In the genomic region with DNA sequence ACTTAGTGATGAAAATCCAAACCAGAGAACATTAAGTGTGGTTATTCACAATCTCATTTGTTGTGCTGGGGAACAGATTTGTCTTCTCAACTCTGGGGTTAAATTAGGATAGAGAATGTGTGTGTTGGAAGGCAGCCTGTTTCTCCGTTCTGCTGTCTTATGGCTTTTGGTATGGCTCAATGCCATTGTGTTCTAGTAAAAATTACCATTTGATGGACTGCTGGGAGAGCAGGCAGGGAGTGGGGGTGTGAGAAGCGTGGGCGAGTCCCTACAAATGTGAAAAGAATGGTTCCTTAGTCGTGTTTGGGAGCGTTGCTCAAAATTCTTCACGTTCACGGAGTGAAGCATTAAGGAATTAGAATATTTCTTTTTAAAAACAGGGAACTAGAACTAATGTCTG, we compare ENCODE assay signal across 11 mouse cellular contexts.
DNase-seq lines count a peak whose midpoint lies in the region; ATAC-seq and TF ChIP-seq lines count a peak whose summit lies in the region.
"Had no signal": no experiment of that assay in that cellular context is flagged by ENCODE, and none has a peak within 500 bp of the region (broad histone marks: within the 10 kb centered on the region; RNA-seq: fewer than 3 reads in every experiment).

No protein-coding gene starts in this region.

- no peak overlapping the region for H3K9ac ChIP-seq in lung, postnatal 0 days (replicated peaks; ENCODE audit: low read depth)
- no peak overlapping the region for H3K9ac ChIP-seq in forebrain, postnatal 0 days
- H3K9ac ChIP-seq: neural tube, embryonic 12.5 days had no signal

- no peaks in the 10 kb centered on the region for H3K36me3 ChIP-seq in lung, postnatal 0 days (ENCODE audit: insufficient read depth, low read length)
- no peaks in the 10 kb centered on the region for H3K36me3 ChIP-seq in forebrain, postnatal 0 days (ENCODE audit: insufficient read depth)
- H3K36me3 ChIP-seq: neural tube, embryonic 12.5 days had no signal

- peak; percentile 16 for DNase-seq in lung, postnatal 0 days (ENCODE audit: low spot score)
- DNase-seq in lung, adult 2 months = no peak
- peak; percentile 38 for DNase-seq in forebrain, postnatal 0 days
- peak; percentile 54 for DNase-seq in layer of hippocampus, adult 9-10 months (ENCODE audit: low spot score)
- DNase-seq in right cerebral cortex, postnatal 36 days (ENCODE audit: low spot score in 2 of 2) = peak; percentile 59 to 64
- DNase-seq in adrenal gland, postnatal 14 days = no peak
- DNase-seq in T-cell, adult 2 months (ENCODE audit: low spot score) = no peak
- no peak for DNase-seq in adrenal gland, postnatal 10 days

- TF ChIP-seq POLR2A in lung, adult 2 months (IDR thresholded peaks at IDR 0.05; ENCODE audit: borderline replicate concordance, extremely low read depth, low read depth, low read length) = no peak

- H3K4me1 ChIP-seq in lung, postnatal 0 days (ENCODE audit: insufficient read depth, low read depth, low read length) = no peaks in the 10 kb centered on the region
- no peaks in the 10 kb centered on the region; the same call in 1 of the 2 replicates for H3K4me1 ChIP-seq in lung, adult 2 months (ENCODE audit: control insufficient read depth, insufficient read depth, low read length)
- no peaks in the 10 kb centered on the region for H3K4me1 ChIP-seq in forebrain, postnatal 0 days (ENCODE audit: insufficient read depth)
- H3K4me1 ChIP-seq: neural tube, embryonic 12.5 days had no signal

- no peaks in the 10 kb centered on the region for H3K27me3 ChIP-seq in lung, postnatal 0 days (replicated peaks; ENCODE audit: insufficient read depth, low read length)
- no peaks in the 10 kb centered on the region for H3K27me3 ChIP-seq in forebrain, postnatal 0 days (ENCODE audit: insufficient read depth, low read length)
- H3K27me3 ChIP-seq: neural tube, embryonic 12.5 days had no signal

- ATAC-seq in lung, postnatal 0 days = no peak
- ATAC-seq in forebrain, postnatal 0 days = no peak; the same call in 1 of the 2 replicates
- ATAC-seq: intestine, postnatal 0 days had no signal

- no peak overlapping the region for H3K4me2 ChIP-seq in lung, postnatal 0 days (replicated peaks; ENCODE audit: low read depth, low read length)
- 0 out of 2 replicates have a peak overlapping the region, but pooled peaks have one; percentile 13 for H3K4me2 ChIP-seq in forebrain, postnatal 0 days (ENCODE audit: low read depth)
- H3K4me2 ChIP-seq: neural tube, embryonic 12.5 days had no signal

- WGBS in lung, postnatal 0 days = 61% methylated on average over 7 of the region's 7 CpGs
- WGBS in lung, adult 2 months = 59% methylated on average over 7 of the region's 7 CpGs
- WGBS in forebrain, postnatal 0 days = 32% methylated on average over 7 of the region's 7 CpGs

- H3K4me3 ChIP-seq in lung, postnatal 0 days (ENCODE audit: low read depth, low read length) = no peak overlapping the region
- H3K4me3 ChIP-seq in lung, adult 2 months (replicated peaks; ENCODE audit: extremely low read depth, low read depth, low read length) = no peak overlapping the region
- H3K4me3 ChIP-seq in forebrain, postnatal 0 days (ENCODE audit: low read depth, low read length) = no peak overlapping the region
- H3K4me3 ChIP-seq: neural tube, embryonic 12.5 days had no signal

- no peak for TF ChIP-seq CTCF in lung, postnatal 0 days (IDR thresholded peaks at IDR 0.05)
- TF ChIP-seq CTCF in lung, adult 2 months (IDR thresholded peaks at IDR 0.05; ENCODE audit: insufficient read depth, low read length) = no peak
- TF ChIP-seq CTCF in forebrain, postnatal 0 days (IDR thresholded peaks at IDR 0.05; ENCODE audit: low read depth) = no peak

- H3K9me3 ChIP-seq in lung, postnatal 0 days (ENCODE audit: low read length) = no peaks in the 10 kb centered on the region
- no peaks in the 10 kb centered on the region for H3K9me3 ChIP-seq in forebrain, postnatal 0 days (ENCODE audit: low read length)
- H3K9me3 ChIP-seq: neural tube, embryonic 12.5 days had no signal

- no peak for TF ChIP-seq EP300 in lung, postnatal 0 days (IDR thresholded peaks at IDR 0.05)

- H3K27ac ChIP-seq in lung, postnatal 0 days (ENCODE audit: low read length) = no peak overlapping the region
- no peak overlapping the region for H3K27ac ChIP-seq in forebrain, postnatal 0 days (ENCODE audit: low read depth, low read length)
- H3K27ac ChIP-seq: macrophage; neural tube, embryonic 12.5 days had no signal

Comparison
In these comparisons a context has a peak if more than half of its experiments do, and no peak if none do; other contexts are left out.
1. DNase-seq: peak in lung, postnatal 0 days (single experiment), forebrain, postnatal 0 days (single experiment), layer of hippocampus, adult 9-10 months (single experiment) and right cerebral cortex, postnatal 36 days (2 of 2); none in lung, adult 2 months (single experiment), adrenal gland, postnatal 14 days (single experiment), T-cell, adult 2 months (single experiment) and adrenal gland, postnatal 10 days (single experiment).